ENCODE assay signal across 10 mouse cellular contexts in the genomic region with DNA sequence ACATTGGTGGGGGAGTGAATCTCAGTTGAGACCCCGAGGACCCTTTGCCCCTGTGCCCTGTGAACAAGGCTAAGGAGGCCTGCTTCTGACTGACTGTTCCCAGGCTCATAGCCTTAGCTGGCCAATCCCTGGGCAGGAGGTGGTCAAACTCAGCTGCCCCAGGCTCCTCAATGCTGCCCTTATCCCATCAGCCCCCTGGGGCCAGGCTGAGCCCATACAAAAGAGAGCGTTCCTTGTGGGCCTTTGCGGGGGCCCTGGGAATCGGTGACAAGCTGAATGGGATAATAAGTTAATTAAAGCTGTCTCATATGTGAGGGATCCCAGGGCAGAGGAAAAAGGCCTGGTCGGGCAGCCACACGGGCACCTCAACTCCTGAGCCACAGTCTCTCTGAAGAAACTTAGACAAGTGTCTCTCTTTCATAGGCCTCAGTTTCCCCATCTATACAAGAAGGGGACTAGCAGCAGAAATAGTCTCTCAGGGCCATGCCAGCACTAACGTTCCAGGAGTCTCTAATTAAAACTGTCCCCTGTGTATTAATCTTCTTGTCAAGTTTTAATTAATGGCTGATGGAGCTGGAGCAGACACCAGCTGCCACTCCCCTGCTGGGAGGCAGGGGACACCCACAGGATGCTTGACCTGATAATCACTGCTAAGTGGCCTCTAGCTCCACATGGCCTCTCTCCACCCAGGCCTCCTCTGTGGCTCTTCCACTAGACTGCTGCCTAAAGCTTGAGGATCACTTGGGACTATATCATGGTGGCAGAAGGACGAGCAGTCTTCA.
"Had no signal": no experiment of that assay in that cellular context is flagged by ENCODE, and none has a peak within 500 bp of the region (broad histone marks: within the 10 kb centered on the region; RNA-seq: fewer than 3 reads in every experiment).

No protein-coding gene starts in this region.

- H3K4me2 ChIP-seq: kidney, embryonic 15.5 days; limb, embryonic 13.5 days had no signal

- DNase-seq: kidney, adult 2 months; kidney, postnatal 14 days; lung, adult 18-20 months; lung, postnatal 36 days; thymus, postnatal 4 days had no signal

- ATAC-seq: midbrain, embryonic 16.5 days had no signal

- H3K36me3 ChIP-seq: kidney, embryonic 15.5 days; limb, embryonic 13.5 days had no signal

- H3K4me3 ChIP-seq: kidney, embryonic 15.5 days; limb, embryonic 13.5 days had no signal

- H3K9me3 ChIP-seq: kidney, embryonic 15.5 days; limb, embryonic 13.5 days had no signal

- H3K9ac ChIP-seq: kidney, embryonic 15.5 days; limb, embryonic 13.5 days; liver, embryonic 14.5 days had no signal

- H3K27ac ChIP-seq: kidney, embryonic 15.5 days; limb, embryonic 13.5 days; liver, embryonic 14.5 days; stomach, postnatal 0 days had no signal
